Mouse (Mus musculus): ENCODE measurements at regions not wholly inside any gene's neighbourhood (a gene's known extent, or its start where the extent isn't known, plus 50 kb on each side); places are given as distances from the start of the nearest gene placed in this dataset.
"Not testable (repeated sequence)": the region's sequence is repeated elsewhere in the genome, so short reads cannot be mapped to it uniquely, and the experiment has no call there.

- no peak for DNase-seq
Measured at GRCm38 (mm10) chr14:71609698-71610301, 881.8 kb downstream of the Gm9195 start.

GRCm38 (mm10) chr14:71603710-71604109, 887.9 kb downstream of the Gm9195 start:
- DNase-seq = peak; percentile 13

GRCm38 (mm10) chr14:71597859-71598258, 893.8 kb downstream of the Gm9195 start:
- DNase-seq = peak; percentile 50

- DNase-seq = no peak
Measured at GRCm38 (mm10) chr14:71588694-71589240, 902.9 kb downstream of the Gm9195 start.

GRCm38 (mm10) chr14:71588006-71588405, 903.6 kb downstream of the Gm9195 start:
- no peak for DNase-seq

GRCm38 (mm10) chr14:71564816-71565215, 926.8 kb downstream of the Gm9195 start:
- no peak for DNase-seq

GRCm38 (mm10) chr14:71561906-71562305, 929.7 kb downstream of the Gm9195 start:
- peak; percentile 52 for DNase-seq

- DNase-seq = not testable (repeated sequence)
Measured at GRCm38 (mm10) chr14:71554324-71554723, 937.3 kb downstream of the Gm9195 start.

- DNase-seq = no peak
Measured at GRCm38 (mm10) chr14:71543580-71543979, 943.9 kb upstream of the Fam160b2 start.

- DNase-seq = peak; percentile 91
Measured at GRCm38 (mm10) chr14:71532074-71532659, 932.5 kb upstream of the Fam160b2 start.

- peak; percentile 40 for DNase-seq
Measured at GRCm38 (mm10) chr14:71531298-71531697, 931.7 kb upstream of the Fam160b2 start.

GRCm38 (mm10) chr14:71530421-71530820, 930.8 kb upstream of the Fam160b2 start:
- DNase-seq = peak; percentile 79

- peak; percentile 74 for DNase-seq
Measured at GRCm38 (mm10) chr14:71518541-71518940, 918.9 kb upstream of the Fam160b2 start.

- DNase-seq = peak; percentile 50
Measured at GRCm38 (mm10) chr14:71500851-71501250, 901.2 kb upstream of the Fam160b2 start.

- peak; percentile 75 for DNase-seq
Measured at GRCm38 (mm10) chr14:71491201-71491600, 891.6 kb upstream of the Fam160b2 start.

- DNase-seq = peak; percentile 81
Measured at GRCm38 (mm10) chr14:71486176-71486970, 886.7 kb upstream of the Fam160b2 start.

GRCm38 (mm10) chr14:71475656-71476055, 876.0 kb upstream of the Fam160b2 start:
- peak; percentile 44 for DNase-seq

GRCm38 (mm10) chr14:71473907-71474306, 874.3 kb upstream of the Fam160b2 start:
- DNase-seq = peak; percentile 93

- DNase-seq = no peak
Measured at GRCm38 (mm10) chr14:71432364-71432763, 832.7 kb upstream of the Fam160b2 start.
